Mouse (Mus musculus) spleen, postnatal 14 days (tissue): ENCODE measurements around the gene Utf1.

Experiments
- DNase-seq, 2 experiments: peaks; one replicate each; pipeline ENCODE4 v3.0.0; 2021 to 2022; ENCODE audit warnings: low spot score in 2 of 2

Utf1 gene

GRCm38 (mm10) chr7:139971436-139971835 lies 27.8 kb downstream of the Utf1 start:
- DNase-seq: no peak

- no peak for DNase-seq
Measured at GRCm38 (mm10) chr7:139972923-139973331, 29.3 kb downstream of the Utf1 start.

GRCm38 (mm10) chr7:139974307-139974706 lies 30.7 kb downstream of the Utf1 start:
- DNase-seq: no peak

GRCm38 (mm10) chr7:139975471-139975870 lies 31.9 kb downstream of the Utf1 start:
- DNase-seq: no peak

- DNase-seq: peak; percentile 29 to 38
Measured at GRCm38 (mm10) chr7:139978278-139978892, 34.8 kb downstream of the Utf1 start, which contains the start of gene 6430531B16Rik. Gene 6430531B16Rik, minus strand, starts transcription at chr7:139978755.

GRCm38 (mm10) chr7:139979011-139979719 lies 35.6 kb downstream of the Utf1 start:
- DNase-seq: no peak

- no peak for DNase-seq
Measured at GRCm38 (mm10) chr7:139980778-139981177, 37.2 kb downstream of the Utf1 start.

- DNase-seq: no peak
Measured at GRCm38 (mm10) chr7:139982058-139982457, 38.5 kb downstream of the Utf1 start.

- DNase-seq: no peak
Measured at GRCm38 (mm10) chr7:139984505-139984904, 40.9 kb downstream of the Utf1 start.

GRCm38 (mm10) chr7:139988272-139988671 lies 44.7 kb downstream of the Utf1 start:
- DNase-seq: no peak

GRCm38 (mm10) chr7:139990864-139991394 lies 47.3 kb downstream of the Utf1 start:
- no peak for DNase-seq

GRCm38 (mm10) chr7:139992406-139992805 lies 48.8 kb downstream of the Utf1 start, which contains the start of gene Adam8:
Gene Adam8, minus strand, starts transcription at chr7:139992562.
- DNase-seq: no peak

- DNase-seq: no peak
Measured at GRCm38 (mm10) chr7:139993532-139993931, 49.9 kb downstream of the Utf1 start.

- no peak for DNase-seq
Measured at GRCm38 (mm10) chr7:139994202-139994601, 50.6 kb downstream of the Utf1 start.

GRCm38 (mm10) chr7:139994676-139995075 lies 51.1 kb downstream of the Utf1 start:
- DNase-seq: peak in 1 of 2 experiments; percentile 31
